Mouse (Mus musculus): ENCODE measurements around the gene Mmd2. TPM values are rescaled to one million over a fixed set of nuclear protein-coding genes. Genes with fewer than 3 reads are reported as not detected.

Gene Mmd2
- polyA plus RNA-seq, 1 experiment from 2014 or later, result 4.8 TPM

GRCm38 (mm10) chr5:142596723-142597122, 11.9 kb downstream of the Mmd2 start:
- Histone ChIP-seq H3K9me3 (no peaks in the 10 kb centered on the region), H3K4me1 (no peaks in the 10 kb centered on the region), H3K27me3 (ENCODE audit: insufficient read depth, poor library complexity, severe bottlenecking) (no peaks in the 10 kb centered on the region), H3K4me3 (no peak overlapping the region), H3K36me3 (no peaks in the 10 kb centered on the region), H3K27ac (no peak overlapping the region)
- no peak for DNase-seq (ENCODE audit: low spot score)
- 64% methylated on average over 6 of the region's 6 CpGs for WGBS

- H3K27ac ChIP-seq, result no peak overlapping the region
- H3K4me1 ChIP-seq, result no peaks in the 10 kb centered on the region
- no peaks in the 10 kb centered on the region for H3K9me3 ChIP-seq
- no peaks in the 10 kb centered on the region for H3K36me3 ChIP-seq
- WGBS, result 86% methylated on average over 3 of the region's 3 CpGs
- H3K27me3 ChIP-seq (ENCODE audit: insufficient read depth, poor library complexity, severe bottlenecking), result no peaks in the 10 kb centered on the region
- DNase-seq (ENCODE audit: low spot score), result no peak
- H3K4me3 ChIP-seq, result no peak overlapping the region
Measured at GRCm38 (mm10) chr5:142595698-142596097, 12.9 kb downstream of the Mmd2 start.

DNA sequence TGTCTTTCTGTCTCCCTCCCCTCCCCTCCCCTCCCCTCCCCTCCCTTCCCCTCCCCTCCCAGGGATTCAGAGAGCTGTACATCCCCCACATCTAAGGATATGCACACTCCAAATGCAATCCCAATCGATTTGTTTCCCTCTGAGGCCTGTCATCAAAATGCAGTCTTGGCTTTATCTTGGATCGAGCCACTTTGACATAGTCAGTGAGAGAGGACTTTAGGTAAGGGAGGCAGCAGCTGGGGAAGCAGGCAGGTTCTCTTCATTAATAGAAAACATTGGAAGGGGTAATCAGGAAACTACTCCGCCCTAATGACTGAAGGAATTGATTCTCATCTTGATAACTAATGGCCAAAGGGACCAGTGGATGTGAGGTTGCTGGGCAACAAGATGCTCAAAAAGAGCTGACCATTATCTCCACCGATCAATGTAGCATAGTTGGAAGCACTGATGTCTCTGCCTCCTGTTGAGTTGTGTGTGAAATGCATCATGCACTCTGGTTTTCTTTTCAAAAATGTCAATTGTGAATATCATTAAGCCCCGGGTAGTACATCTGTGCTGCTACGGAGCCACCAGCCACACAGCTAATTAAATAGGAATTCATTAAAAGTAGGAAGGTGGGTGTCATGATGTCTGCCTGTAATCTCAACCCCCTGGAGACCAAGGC, 17.5 kb downstream of the Mmd2 start:
- WGBS, result 76% methylated on average over 6 of the region's 6 CpGs
- Histone ChIP-seq H3K27me3 (ENCODE audit: insufficient read depth, poor library complexity, severe bottlenecking) (no peaks in the 10 kb centered on the region), H3K27ac (no peak overlapping the region), H3K36me3 (no peaks in the 10 kb centered on the region), H3K9me3 (no peaks in the 10 kb centered on the region), H3K4me1 (0 out of 2 replicates have a peak, but pooled peaks cover 7% of the 10 kb centered on the region), H3K4me3 (no peak overlapping the region)
- no peak for DNase-seq (ENCODE audit: low spot score)

- no peak for DNase-seq (ENCODE audit: low spot score)
- Histone ChIP-seq H3K27ac (no peak overlapping the region), H3K36me3 (no peaks in the 10 kb centered on the region), H3K27me3 (ENCODE audit: insufficient read depth, poor library complexity, severe bottlenecking) (0 out of 2 replicates have a peak, but pooled peaks cover 5% of the 10 kb centered on the region), H3K4me1 (no peaks in the 10 kb centered on the region), H3K9me3 (no peaks in the 10 kb centered on the region), H3K4me3 (no peak overlapping the region)
- WGBS, result 55% methylated on average over 14 of the region's 14 CpGs
Measured at GRCm38 (mm10) chr5:142583616-142584126, 24.9 kb downstream of the Mmd2 start.

DNA sequence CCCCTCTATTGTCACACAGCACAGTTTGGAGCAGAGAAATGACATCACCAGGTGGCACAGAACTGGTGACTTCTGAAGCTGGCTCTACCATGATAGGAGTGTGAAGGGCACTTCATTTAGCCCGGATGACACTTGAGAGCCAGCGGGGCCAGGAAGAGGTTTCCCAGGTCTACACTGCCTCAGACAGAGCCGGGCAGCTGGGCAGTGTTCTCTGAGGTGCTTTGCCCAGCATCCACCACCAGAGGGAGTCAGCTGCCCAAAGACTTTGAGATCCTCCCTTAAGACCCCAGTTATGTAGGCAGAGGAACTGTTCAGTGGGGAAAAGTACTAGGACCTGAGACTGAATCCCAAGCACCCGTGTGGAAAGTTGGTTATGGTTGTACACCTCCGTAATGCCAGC, 27.1 kb downstream of the Mmd2 start:
- Histone ChIP-seq H3K36me3 (no peaks in the 10 kb centered on the region), H3K27me3 (ENCODE audit: insufficient read depth, poor library complexity, severe bottlenecking) (0 out of 2 replicates have a peak, but pooled peaks cover 5% of the 10 kb centered on the region), H3K4me3 (no peak overlapping the region), H3K4me1 (no peaks in the 10 kb centered on the region), H3K27ac (no peak overlapping the region), H3K9me3 (no peaks in the 10 kb centered on the region)
- 17% methylated on average over 5 of the region's 5 CpGs for WGBS
- no peak for DNase-seq (ENCODE audit: low spot score)

- WGBS, result 83% methylated on average over 10 of the region's 10 CpGs
- Histone ChIP-seq H3K4me1 (no peaks in the 10 kb centered on the region), H3K36me3 (no peaks in the 10 kb centered on the region), H3K9me3 (no peaks in the 10 kb centered on the region), H3K27ac (no peak overlapping the region), H3K4me3 (no peak overlapping the region), H3K27me3 (ENCODE audit: insufficient read depth, poor library complexity, severe bottlenecking) (0 out of 2 replicates have a peak, but pooled peaks cover 5% of the 10 kb centered on the region)
- no peak for DNase-seq (ENCODE audit: low spot score)
Measured at GRCm38 (mm10) chr5:142578192-142578591, 30.4 kb downstream of the Mmd2 start.

GRCm38 (mm10) chr5:142576832-142577231, 31.8 kb downstream of the Mmd2 start:
- H3K9me3 ChIP-seq, result no peaks in the 10 kb centered on the region
- no peak overlapping the region for H3K27ac ChIP-seq
- no peak for DNase-seq (ENCODE audit: low spot score)
- 72% methylated on average over 7 of the region's 7 CpGs for WGBS
- no peak overlapping the region for H3K4me3 ChIP-seq
- H3K36me3 ChIP-seq, result no peaks in the 10 kb centered on the region
- 0 out of 2 replicates have a peak, but pooled peaks cover 5% of the 10 kb centered on the region for H3K27me3 ChIP-seq (ENCODE audit: insufficient read depth, poor library complexity, severe bottlenecking)
- H3K4me1 ChIP-seq, result no peaks in the 10 kb centered on the region

DNA sequence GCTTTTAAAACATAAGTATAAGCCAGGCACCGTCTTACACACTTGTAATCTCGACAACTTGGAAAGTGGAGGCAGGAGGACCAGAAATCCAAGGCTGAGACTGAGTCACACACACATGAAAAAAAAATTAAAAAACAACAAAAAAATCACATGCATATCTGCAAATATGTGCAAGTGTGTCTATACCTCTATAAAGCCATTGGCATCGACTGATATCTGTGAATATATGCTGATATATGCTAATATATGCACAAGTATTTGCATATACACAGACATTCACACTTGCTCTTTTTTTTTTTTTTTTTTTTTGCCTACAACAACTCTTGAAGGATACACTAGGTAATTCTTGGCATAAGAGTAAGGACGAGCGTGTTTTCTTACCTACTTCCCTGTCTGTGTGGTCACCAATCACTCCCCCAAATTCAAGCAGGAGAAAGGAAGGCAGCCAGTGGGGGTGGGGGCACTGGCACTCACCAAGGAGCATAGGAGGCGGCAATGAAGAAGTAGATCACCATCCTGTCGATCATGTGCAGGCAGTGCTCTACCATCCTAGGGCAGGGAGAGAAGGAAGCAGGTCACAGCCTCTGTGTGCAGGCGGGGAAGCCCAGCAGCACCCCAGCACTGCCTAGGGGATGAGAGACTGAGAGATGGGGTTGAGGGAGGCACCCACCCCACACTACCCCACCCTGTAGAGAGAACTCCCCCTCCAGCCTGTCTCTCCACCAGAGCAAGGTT, 34.1 kb downstream of the Mmd2 start:
- H3K4me3 ChIP-seq, result no peak overlapping the region
- WGBS, result 73% methylated on average over 8 of the region's 8 CpGs
- no peaks in the 10 kb centered on the region for H3K36me3 ChIP-seq
- H3K4me1 ChIP-seq, result no peaks in the 10 kb centered on the region
- no peak overlapping the region for H3K27ac ChIP-seq
- H3K27me3 ChIP-seq (ENCODE audit: insufficient read depth, poor library complexity, severe bottlenecking), result no peaks in the 10 kb centered on the region
- H3K9me3 ChIP-seq, result no peaks in the 10 kb centered on the region
- DNase-seq (ENCODE audit: low spot score), result no peak

DNA sequence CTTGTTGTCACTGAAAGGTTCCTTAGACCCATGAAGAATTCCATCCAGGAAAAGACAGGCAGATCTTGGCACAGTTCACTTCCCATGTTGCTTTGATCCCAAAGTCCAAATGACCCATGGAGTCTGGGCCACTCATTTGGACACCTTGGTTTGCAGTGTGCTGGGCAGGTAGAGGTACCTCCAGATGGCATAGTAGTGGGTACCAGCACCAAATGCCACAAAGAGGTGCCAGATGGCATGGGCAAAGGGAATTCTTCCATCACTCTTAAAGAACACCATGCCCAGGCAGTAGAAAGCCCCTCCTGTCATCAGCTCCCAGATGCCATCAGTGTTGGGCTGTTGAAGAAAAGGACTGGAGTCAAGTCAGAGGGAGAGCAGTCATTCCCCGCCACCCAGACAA, 44.0 kb downstream of the Mmd2 start:
- no peaks in the 10 kb centered on the region for H3K36me3 ChIP-seq
- no peak overlapping the region for H3K27ac ChIP-seq
- no peaks in the 10 kb centered on the region; the same call in 1 of the 2 replicates for H3K27me3 ChIP-seq (ENCODE audit: insufficient read depth, poor library complexity, severe bottlenecking)
- DNase-seq (ENCODE audit: low spot score), result no peak
- no peaks in the 10 kb centered on the region for H3K4me1 ChIP-seq
- no peaks in the 10 kb centered on the region for H3K9me3 ChIP-seq
- WGBS, result 74% methylated on average over 1 of the region's 1 CpGs
- no peak overlapping the region for H3K4me3 ChIP-seq

- Histone ChIP-seq H3K9me3 (no peaks in the 10 kb centered on the region), H3K4me1 (no peaks in the 10 kb centered on the region), H3K27me3 (ENCODE audit: insufficient read depth, poor library complexity, severe bottlenecking) (no peaks in the 10 kb centered on the region; the same call in 1 of the 2 replicates), H3K36me3 (no peaks in the 10 kb centered on the region), H3K4me3 (no peak overlapping the region), H3K27ac (no peak overlapping the region)
- WGBS, result 44% methylated on average over 7 of the region's 7 CpGs
- DNase-seq (ENCODE audit: low spot score), result no peak
Measured at GRCm38 (mm10) chr5:142560261-142560660, 48.3 kb downstream of the Mmd2 start.

DNA sequence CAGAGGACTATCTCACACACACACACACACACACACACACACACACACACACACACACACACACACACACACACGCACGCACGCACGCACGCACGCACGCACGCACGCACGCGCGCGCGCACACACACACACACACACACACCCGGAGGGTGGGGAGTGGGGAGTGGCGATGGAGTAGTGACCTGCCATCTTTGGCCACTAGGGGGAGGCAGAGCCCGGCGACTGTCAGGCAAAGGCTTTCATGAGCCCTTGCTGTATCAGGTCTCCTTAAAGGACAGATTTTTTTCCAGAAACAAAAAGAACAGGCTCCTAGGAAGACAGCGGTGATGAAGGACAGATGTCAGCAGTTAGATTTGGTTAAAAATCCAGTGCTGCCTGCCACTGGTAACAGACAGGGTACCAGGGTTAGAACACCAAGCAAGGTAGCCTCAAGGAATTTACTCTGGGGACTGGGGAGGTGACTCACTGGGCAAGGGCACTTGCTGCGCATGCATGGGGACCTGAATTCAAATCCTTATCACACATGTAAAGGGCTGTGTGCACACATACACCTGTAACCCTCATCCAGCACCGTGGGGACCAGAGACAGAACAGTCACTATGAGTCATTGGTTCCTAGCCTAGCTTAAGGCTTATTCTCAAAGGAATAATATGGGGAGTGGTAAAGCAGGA, 51.1 kb downstream of the Mmd2 start:
- Histone ChIP-seq H3K4me3 (peak overlapping the region; percentile 22; the same call in 1 of the 2 replicates), H3K4me1 (no peaks in the 10 kb centered on the region), H3K27ac (no peak overlapping the region), H3K36me3 (no peaks in the 10 kb centered on the region), H3K27me3 (ENCODE audit: insufficient read depth, poor library complexity, severe bottlenecking) (no peaks in the 10 kb centered on the region; the same call in 1 of the 2 replicates), H3K9me3 (no peaks in the 10 kb centered on the region)
- 15% methylated on average over 18 of the region's 21 CpGs for WGBS
- peak; percentile 83 for DNase-seq (ENCODE audit: low spot score)

DNA sequence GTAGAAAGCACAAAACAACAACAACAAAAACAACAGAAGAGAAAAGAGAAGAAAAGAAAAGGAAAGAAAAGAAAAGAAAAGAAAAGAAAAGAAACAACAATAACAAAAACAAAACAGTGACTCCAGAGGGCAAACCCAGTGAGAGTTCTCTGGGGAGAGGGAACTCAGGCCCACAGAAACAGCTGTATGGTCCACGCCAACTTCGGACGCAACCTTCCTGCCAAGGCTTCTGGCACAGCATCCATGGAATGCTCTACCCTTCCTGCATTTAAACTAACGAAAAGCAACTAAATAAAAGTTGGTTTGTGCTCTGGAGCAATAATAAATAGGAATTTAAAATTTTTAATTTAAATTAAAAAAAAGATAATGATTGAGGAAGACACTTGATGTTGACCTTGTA, 51.9 kb downstream of the Mmd2 start:
- no peaks in the 10 kb centered on the region; the same call in 1 of the 2 replicates for H3K27me3 ChIP-seq (ENCODE audit: insufficient read depth, poor library complexity, severe bottlenecking)
- H3K27ac ChIP-seq, result no peak overlapping the region
- no peaks in the 10 kb centered on the region for H3K36me3 ChIP-seq
- 94% methylated on average over 4 of the region's 4 CpGs for WGBS
- no peaks in the 10 kb centered on the region for H3K9me3 ChIP-seq
- no peak overlapping the region for H3K4me3 ChIP-seq
- no peak for DNase-seq (ENCODE audit: low spot score)
- no peaks in the 10 kb centered on the region for H3K4me1 ChIP-seq

- Histone ChIP-seq H3K4me3 (no peak overlapping the region), H3K27ac (no peak overlapping the region), H3K27me3 (ENCODE audit: insufficient read depth, poor library complexity, severe bottlenecking) (no peaks in the 10 kb centered on the region; the same call in 1 of the 2 replicates), H3K4me1 (peaks cover 4% of the 10 kb centered on the region), H3K9me3 (no peaks in the 10 kb centered on the region), H3K36me3 (no peaks in the 10 kb centered on the region)
- no peak for DNase-seq (ENCODE audit: low spot score)
- WGBS, result 78% methylated on average over 5 of the region's 5 CpGs
Measured at GRCm38 (mm10) chr5:142555866-142556265, 52.7 kb downstream of the Mmd2 start.
